Mouse (Mus musculus) ES-E14 (cell line): ENCODE data around the gene Cyth3.

Experiments
- HCFC1 ChIP-seq: IDR thresholded peaks from 2 replicates; pipeline ENCODE4 v1.6.1; 2012; ENCODE audit warnings: low read length, inconsistent platforms, borderline replicate concordance; ENCODE audit not compliant: insufficient read depth
- MAFK ChIP-seq: IDR thresholded peaks from 2 replicates; pipeline ENCODE4 v1.6.1; 2014; ENCODE audit warnings: mild to moderate bottlenecking, low read depth, low read length, inconsistent platforms; ENCODE audit not compliant: insufficient read depth

DNA sequence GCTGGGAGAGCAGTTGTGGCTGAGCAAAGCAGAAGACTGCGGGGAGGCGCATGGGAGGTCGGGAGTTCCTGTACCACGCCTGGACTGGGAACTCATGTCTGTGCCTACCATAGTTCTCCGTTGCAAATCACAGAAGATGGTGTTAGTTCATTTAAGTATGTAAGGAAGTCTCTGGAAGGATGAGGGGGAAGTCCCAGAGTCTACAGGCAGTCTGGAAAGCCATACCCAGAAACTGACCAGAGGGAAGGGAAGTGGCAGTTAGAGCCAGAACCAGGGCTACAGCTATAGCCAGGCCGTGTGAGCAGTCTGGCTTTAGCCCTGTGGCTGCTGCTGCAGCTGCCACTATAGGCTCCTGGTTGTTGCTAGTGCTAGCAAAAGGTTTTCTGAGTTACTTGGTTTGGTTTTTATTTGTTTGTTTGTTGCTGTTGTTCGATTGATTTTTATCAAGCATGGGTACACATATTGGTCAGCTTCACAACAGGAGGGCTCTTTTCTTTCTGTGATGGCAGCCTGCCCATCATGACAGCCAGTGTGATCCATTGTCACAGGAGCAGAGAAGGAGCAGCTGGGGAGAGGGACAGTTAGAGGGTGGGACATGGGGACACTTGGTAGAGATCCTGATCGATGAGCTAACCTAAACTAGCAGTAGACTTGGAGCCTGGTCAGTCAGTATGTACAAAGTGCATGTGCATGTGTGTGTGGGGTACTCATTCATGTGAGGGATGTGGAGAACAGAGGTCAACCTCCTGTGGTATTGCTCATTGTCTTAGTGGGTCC, 29.8 kb downstream of the Cyth3 start:
- TF ChIP-seq HCFC1 (no peak), MAFK (no peak)
